Mouse (Mus musculus) bone marrow, adult 2 months (tissue): ENCODE data around the gene Nfe2l2.

ENCODE experiments used
- CTCF ChIP-seq: fragments of 200-500 bp; IDR thresholded peaks from 2 replicates; pipeline ENCODE4 v1.5.1; 2011; ENCODE audit warnings: low read length, control low read depth; ENCODE audit not compliant: control insufficient read depth, insufficient read depth
- POLR2A ChIP-seq: fragments of 200-500 bp; IDR thresholded peaks from 2 replicates; pipeline ENCODE4 v1.6.1; 2011; ENCODE audit warnings: low read depth, mild to moderate bottlenecking, control low read depth, low read length, borderline replicate concordance; ENCODE audit not compliant: control insufficient read depth

DNA sequence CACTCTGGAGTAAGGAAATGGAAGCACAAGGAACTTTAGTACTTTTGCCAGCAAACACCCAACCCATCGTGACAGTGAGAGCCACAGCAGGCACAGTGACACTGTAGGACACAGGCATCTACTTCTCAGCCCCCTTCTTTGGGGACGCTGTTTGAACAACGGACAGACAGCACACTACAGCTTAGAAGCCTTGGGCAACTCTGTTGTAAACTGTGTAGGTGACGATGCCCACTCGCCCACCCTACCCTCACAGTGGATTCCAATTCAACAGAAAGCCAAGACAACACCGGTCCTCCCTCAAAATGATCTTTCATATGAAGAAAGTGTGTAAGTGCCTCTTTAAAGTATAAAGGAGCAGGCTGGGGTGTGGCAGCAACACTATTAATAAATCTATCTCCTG is 12.1 kb downstream of the Nfe2l2 start:
- no peak for TF ChIP-seq POLR2A
- no peak for TF ChIP-seq CTCF
